Mouse (Mus musculus) MEL (cell line): ENCODE measurements around the gene Mgat4b. TPM values are rescaled to one million over a fixed set of nuclear protein-coding genes. Genes with fewer than 3 reads are reported as not detected.

ENCODE experiments used
- DNase-seq: peaks from one replicate; pipeline ENCODE4 v3.0.0; 2011; ENCODE audit warnings: low read depth, low spot score
- H3K27ac ChIP-seq: 2 replicates; pipeline ENCODE4 v1.5.1; 2012; ENCODE audit warnings: low read depth, mild to moderate bottlenecking, control low read depth, low read length, moderate library complexity; ENCODE audit not compliant: control insufficient read depth
- H3K27me3 ChIP-seq, 2 experiments: fragments of 150-350 bp in 1 of 2; sonication (generic) in 1 of 2; 2 replicates each; pipeline ENCODE4 v1.6.1; 2012; ENCODE audit warnings: low read length in 2 of 2, mild to moderate bottlenecking in 2 of 2, improper control_type of control experiment in 1 of 2, moderate library complexity in 1 of 2; ENCODE audit not compliant: insufficient read depth in 2 of 2, control insufficient read depth in 1 of 2
- H3K36me3 ChIP-seq, 2 experiments: 2 replicates each; pipeline ENCODE4 v1.6.1; 2012 to 2014; ENCODE audit warnings: low read length in 2 of 2, improper control_type of control experiment in 1 of 2, inconsistent platforms in 1 of 2, mild to moderate bottlenecking in 1 of 2; ENCODE audit not compliant: insufficient read depth in 2 of 2, control insufficient read depth in 1 of 2
- H3K4me1 ChIP-seq, 2 experiments: fragments of 150-350 bp in 1 of 2; sonication (generic) in 1 of 2; 2 replicates each; pipeline ENCODE4 v1.6.1; 2012; ENCODE audit warnings: low read length in 2 of 2, improper control_type of control experiment in 1 of 2, mild to moderate bottlenecking in 1 of 2; ENCODE audit not compliant: insufficient read depth in 2 of 2, control insufficient read depth in 1 of 2
- H3K4me3 ChIP-seq, 2 experiments: fragments of 150-350 bp in 1 of 2; sonication (generic) in 1 of 2; 2 replicates each; pipeline ENCODE4 v1.5.1; 2012; ENCODE audit warnings: low read depth in 2 of 2, low read length in 2 of 2, mild to moderate bottlenecking in 2 of 2, moderate library complexity in 2 of 2, control low read depth in 1 of 2, improper control_type of control experiment in 1 of 2; ENCODE audit not compliant: control insufficient read depth in 1 of 2, insufficient read depth in 1 of 2
- H3K79me2 ChIP-seq: 2 replicates; pipeline ENCODE4 v1.6.1; 2012; ENCODE audit warnings: mild to moderate bottlenecking, low read length, moderate library complexity; ENCODE audit not compliant: control insufficient read depth, poor library complexity, insufficient read depth
- H3K9ac ChIP-seq: 2 replicates; pipeline ENCODE4 v1.6.1; 2012; ENCODE audit warnings: low read depth, mild to moderate bottlenecking, control low read depth, low read length, moderate library complexity; ENCODE audit not compliant: control insufficient read depth, poor library complexity, severe bottlenecking
- H3K9me3 ChIP-seq: fragments of 150-350 bp; sonication (generic); replicated peaks from 2 replicates; pipeline ENCODE4 v1.6.1; 2012; ENCODE audit warnings: mild to moderate bottlenecking, low read length, improper control_type of control experiment, moderate library complexity; ENCODE audit not compliant: insufficient read depth
- CHD2 ChIP-seq: IDR thresholded peaks from 2 replicates; pipeline ENCODE4 v1.6.1; 2011; ENCODE audit warnings: low read length, improper control_type of control experiment
- CTCF ChIP-seq, 3 experiments: IDR thresholded peaks in 2 of 3; conservative IDR thresholded peaks in 1 of 3; 2 replicates each; pipeline ENCODE4 v1.5.1; 2011 to 2012; ENCODE audit warnings: low read length in 3 of 3, low read depth in 2 of 3, mild to moderate bottlenecking in 2 of 3, improper control_type of control experiment in 1 of 3, inconsistent platforms in 1 of 3, mixed read lengths in 1 of 3, moderate library complexity in 1 of 3; ENCODE audit not compliant: control insufficient read depth in 1 of 3, insufficient read depth in 1 of 3, poor library complexity in 1 of 3, severe bottlenecking in 1 of 3
- GABPA ChIP-seq: IDR thresholded peaks from 2 replicates; pipeline ENCODE4 v1.6.1; 2012; ENCODE audit warnings: low read depth, mild to moderate bottlenecking, inconsistent platforms, low read length, improper control_type of control experiment, moderate library complexity
- GATA1 ChIP-seq: IDR thresholded peaks from 2 replicates; pipeline ENCODE4 v1.6.1; 2011; ENCODE audit warnings: low read depth, low read length, improper control_type of control experiment
- JUND ChIP-seq: IDR thresholded peaks from 2 replicates; pipeline ENCODE4 v1.6.1; 2011; ENCODE audit warnings: low read depth, mild to moderate bottlenecking, improper control_type of control experiment, low read length
- MAFK ChIP-seq: IDR thresholded peaks from 2 replicates; pipeline ENCODE4 v1.6.1; 2011; ENCODE audit warnings: low read depth, mild to moderate bottlenecking, low read length, improper control_type of control experiment, borderline replicate concordance
- MAX ChIP-seq: IDR thresholded peaks from 2 replicates; pipeline ENCODE4 v1.6.1; 2011; ENCODE audit warnings: low read length, improper control_type of control experiment
- MAZ ChIP-seq: IDR thresholded peaks from 2 replicates; pipeline ENCODE4 v1.6.1; 2012; ENCODE audit warnings: low read depth, mild to moderate bottlenecking, inconsistent platforms, low read length, improper control_type of control experiment
- MXI1 ChIP-seq: IDR thresholded peaks from 2 replicates; pipeline ENCODE4 v1.6.1; 2011; ENCODE audit warnings: mild to moderate bottlenecking, low read depth, low read length, improper control_type of control experiment
- MYB ChIP-seq: IDR thresholded peaks from 2 replicates; pipeline ENCODE4 v1.6.1; 2011; ENCODE audit warnings: mild to moderate bottlenecking, low read depth, low read length, improper control_type of control experiment
- MYC ChIP-seq: IDR thresholded peaks from 2 replicates; pipeline ENCODE4 v1.6.1; 2011; ENCODE audit warnings: low read depth, mild to moderate bottlenecking, low read length, improper control_type of control experiment, moderate library complexity
- NELFE ChIP-seq: IDR thresholded peaks from 2 replicates; pipeline ENCODE4 v1.6.1; 2011; ENCODE audit warnings: low read depth, low read length, improper control_type of control experiment
- NRF1 ChIP-seq: IDR thresholded peaks from 2 replicates; pipeline ENCODE4 v1.6.1; 2014; ENCODE audit warnings: low read depth, mild to moderate bottlenecking, inconsistent platforms, low read length, improper control_type of control experiment, moderate library complexity; ENCODE audit not compliant: poor library complexity, insufficient read depth, severe bottlenecking
- POLR2A ChIP-seq, 2 experiments: IDR thresholded peaks; 2 replicates each; pipeline ENCODE4 v1.6.1; 2011 to 2012; ENCODE audit warnings: low read length in 2 of 2, mild to moderate bottlenecking in 2 of 2, control low read depth in 1 of 2, improper control_type of control experiment in 1 of 2, low read depth in 1 of 2, moderate library complexity in 1 of 2; ENCODE audit not compliant: control insufficient read depth in 1 of 2, insufficient read depth in 1 of 2, poor library complexity in 1 of 2
- POLR2AphosphoS2 ChIP-seq: IDR thresholded peaks from 2 replicates; pipeline ENCODE4 v1.6.1; 2011; ENCODE audit warnings: low read length, improper control_type of control experiment
- RAD21 ChIP-seq: IDR thresholded peaks from 2 replicates; pipeline ENCODE4 v1.6.1; 2011; ENCODE audit warnings: mild to moderate bottlenecking, low read depth, low read length, improper control_type of control experiment
- SIN3A ChIP-seq: IDR thresholded peaks from 2 replicates; pipeline ENCODE4 v1.6.1; 2012; ENCODE audit warnings: low read length, improper control_type of control experiment, inconsistent platforms
- SMC3 ChIP-seq: IDR thresholded peaks from 2 replicates; pipeline ENCODE4 v1.6.1; 2011; ENCODE audit warnings: low read depth, low read length, improper control_type of control experiment
- TAL1 ChIP-seq: IDR thresholded peaks from 2 replicates; pipeline ENCODE4 v1.6.1; 2012; ENCODE audit warnings: mild to moderate bottlenecking, inconsistent platforms, low read length, moderate library complexity, mixed read lengths
- TBP ChIP-seq: IDR thresholded peaks from 2 replicates; pipeline ENCODE4 v1.8.0; 2011; ENCODE audit warnings: low read depth, low read length, improper control_type of control experiment
- TCF12 ChIP-seq: IDR thresholded peaks from 2 replicates; pipeline ENCODE4 v1.6.1; 2014; ENCODE audit warnings: low read depth, mild to moderate bottlenecking, inconsistent platforms, low read length, improper control_type of control experiment, moderate library complexity
- USF1 ChIP-seq: IDR thresholded peaks from 2 replicates; pipeline ENCODE4 v1.6.1; 2014; ENCODE audit warnings: low read depth, mild to moderate bottlenecking, inconsistent platforms, low read length, improper control_type of control experiment, moderate library complexity
- USF2 ChIP-seq, 2 experiments: IDR thresholded peaks; 2 replicates each; pipeline ENCODE4 v1.6.1; 2011 to 2012; ENCODE audit warnings: improper control_type of control experiment in 2 of 2, low read length in 2 of 2, borderline replicate concordance in 1 of 2, inconsistent platforms in 1 of 2, low read depth in 1 of 2, mild to moderate bottlenecking in 1 of 2; ENCODE audit not compliant: insufficient read depth in 1 of 2
- ZMIZ1 ChIP-seq: IDR thresholded peaks from 2 replicates; pipeline ENCODE4 v1.6.1; 2012; ENCODE audit warnings: low read depth, mild to moderate bottlenecking, inconsistent platforms, low read length, improper control_type of control experiment, moderate library complexity
- ZNF384 ChIP-seq: IDR thresholded peaks from 2 replicates; pipeline ENCODE4 v1.6.1; 2012; ENCODE audit warnings: low read depth, mild to moderate bottlenecking, inconsistent platforms, low read length, improper control_type of control experiment
- polyA plus RNA-seq, 2 experiments: library from polyadenylated mRNA; stranded (reverse) in 1 of 2; unstranded in 1 of 2; fragments of >175 nt in 1 of 2; fragments of >200 nt in 1 of 2; gene quantifications; 2 replicates each; pipeline versions ENCODE4 v1.2.1 to v1.2.4; 2012; ENCODE audit warnings: low replicate concordance in 2 of 2, low read depth in 1 of 2; ENCODE audit not compliant: insufficient read length in 2 of 2, insufficient read depth in 1 of 2, missing spikeins in 1 of 2
- total RNA-seq: library from RNA; depleted of rRNA; stranded (reverse); fragments of 300-350 nt; gene quantifications from 2 replicates; pipeline ENCODE4 v1.2.3, GENCODE M21; 2012

Mgat4b gene
- total and polyA plus RNA-seq, 3 experiments: 33.7 to 69.4 TPM; not detected in 1

GRCm38 (mm10) chr11:50200613-50201012, 10.1 kb upstream of the Mgat4b start:
- no peaks in the 10 kb centered on the region for H3K9me3 ChIP-seq
- no peak overlapping the region for H3K4me3 ChIP-seq
- H3K9ac ChIP-seq: no peak overlapping the region
- H3K27me3 ChIP-seq: no peaks in the 10 kb centered on the region
- H3K27ac ChIP-seq: no peak overlapping the region
- peak; percentile 45 for DNase-seq
- H3K4me1 ChIP-seq: no peaks in the 10 kb centered on the region; a peak in 1 of 4 replicates
- no peak for TF ChIP-seq SMC3
- TF ChIP-seq TCF12: peak; percentile 20; the same call in 1 of the 2 replicates
- no peaks in the 10 kb centered on the region for H3K79me2 ChIP-seq
- H3K36me3 ChIP-seq: peaks cover 0 to 40% of the 10 kb centered on the region in 2 experiments; a peak in 3 of 4 replicates

GRCm38 (mm10) chr11:50201590-50201989, 9.1 kb upstream of the Mgat4b start:
- Histone ChIP-seq H3K36me3 (peaks cover 4 to 46% of the 10 kb centered on the region in 2 experiments; a peak in 3 of 4 replicates), H3K9me3 (no peaks in the 10 kb centered on the region), H3K79me2 (no peaks in the 10 kb centered on the region), H3K4me3 (no peak overlapping the region), H3K4me1 (no peaks in the 10 kb centered on the region; a peak in 1 of 4 replicates), H3K27ac (no peak overlapping the region), H3K27me3 (no peaks in the 10 kb centered on the region), H3K9ac (no peak overlapping the region)
- DNase-seq: no peak
- no peak for TF ChIP-seq POLR2AphosphoS2
- no peak for TF ChIP-seq CHD2
- no peak for TF ChIP-seq TAL1
- no peak for TF ChIP-seq GATA1
- no peak for TF ChIP-seq TCF12
- TF ChIP-seq CTCF (IDR thresholded peaks at IDR 0.05 in 2 of 3, conservative IDR thresholded peaks at IDR 0.05 in 1 of 3; ENCODE audit: control insufficient read depth in 1 of 3, insufficient read depth in 1 of 3, low read depth in 2 of 3, low read length in 3 of 3, poor library complexity in 1 of 3, severe bottlenecking in 1 of 3): no peak
- TF ChIP-seq NRF1: no peak
- TF ChIP-seq ZMIZ1: no peak
- no peak for TF ChIP-seq SIN3A
- no peak for TF ChIP-seq POLR2A (IDR thresholded peaks at IDR 0.05; ENCODE audit: control insufficient read depth in 1 of 2, insufficient read depth in 1 of 2, low read depth in 1 of 2, low read length in 2 of 2, poor library complexity in 1 of 2)
- no peak for TF ChIP-seq JUND
- no peak for TF ChIP-seq RAD21
- TF ChIP-seq MYB: no peak
- TF ChIP-seq, all 39 proteins: peak for 0

DNA sequence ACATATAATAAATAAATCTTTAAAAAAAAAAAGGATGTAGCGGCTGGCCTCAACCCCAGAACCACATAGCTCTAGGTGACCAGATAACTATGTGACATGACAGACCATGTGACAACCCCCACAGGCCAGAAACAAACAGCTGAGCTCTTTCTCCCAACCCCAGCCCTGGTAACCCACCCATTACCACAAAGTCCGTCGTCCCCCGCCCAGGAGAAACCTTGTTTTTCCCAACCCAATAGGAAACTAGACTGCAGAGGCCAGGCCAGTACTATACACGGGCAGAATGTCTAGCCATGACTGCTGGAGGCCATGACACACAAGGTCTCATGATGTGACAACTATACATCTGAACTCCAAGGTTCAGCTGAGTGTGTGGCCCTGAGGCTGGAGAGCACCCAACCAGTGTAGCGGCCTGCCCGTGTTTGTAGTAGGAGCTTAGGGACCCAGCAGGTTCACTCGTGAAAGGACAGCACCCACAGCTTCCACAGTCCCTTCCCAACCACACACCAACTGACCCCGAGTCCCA, 7.3 kb upstream of the Mgat4b start:
- H3K79me2 ChIP-seq: peaks cover 10% of the 10 kb centered on the region
- H3K9me3 ChIP-seq: no peaks in the 10 kb centered on the region
- no peak for DNase-seq

More for the DNA sequence above, 7.3 kb upstream of the Mgat4b start:
- Histone ChIP-seq H3K36me3 (peaks cover 4 to 50% of the 10 kb centered on the region in 2 experiments; a peak in 3 of 4 replicates), H3K4me1 (peaks cover 0 to 1% of the 10 kb centered on the region in 2 experiments; a peak in 2 of 4 replicates), H3K4me3 (no peak overlapping the region), H3K27me3 (no peaks in the 10 kb centered on the region), H3K9ac (no peak overlapping the region), H3K27ac (no peak overlapping the region)
- TF ChIP-seq MAFK: no peak
- no peak for TF ChIP-seq ZMIZ1
- no peak for TF ChIP-seq MXI1
- no peak for TF ChIP-seq NELFE
- TF ChIP-seq USF2 (IDR thresholded peaks at IDR 0.05; ENCODE audit: borderline replicate concordance in 1 of 2, insufficient read depth in 1 of 2, low read depth in 1 of 2, low read length in 2 of 2): no peak
- no peak for TF ChIP-seq GABPA
- no peak for TF ChIP-seq MAZ
- TF ChIP-seq MYC: no peak
- TF ChIP-seq MAX: no peak
- TF ChIP-seq USF1: no peak
- no peak for TF ChIP-seq SIN3A
- no peak for TF ChIP-seq ZNF384
- no peak for TF ChIP-seq TBP
